In genomic region chr12:29527048-29527761, GRCm38 (mm10) we compare ENCODE assay signal across 9 mouse cellular contexts. TPM values are rescaled to one million over a fixed set of nuclear protein-coding genes. Genes with fewer than 3 reads are reported as not detected.
DNase-seq lines count a peak whose midpoint lies in the region; ATAC-seq lines count a peak whose summit lies in the region.
"Had no signal": no experiment of that assay in that cellular context is flagged by ENCODE, and none has a peak within 500 bp of the region (broad histone marks: within the 10 kb centered on the region; RNA-seq: fewer than 3 reads in every experiment).

No protein-coding gene starts in this region.

- WGBS in neural tube, embryonic 13.5 days: under 1% methylated on average over 27 of the region's 27 CpGs

- H3K4me1 ChIP-seq in neural tube, embryonic 13.5 days (replicated peaks): peaks cover 31% of the 10 kb centered on the region

- H3K27me3 ChIP-seq in neural tube, embryonic 13.5 days: no peaks in the 10 kb centered on the region

- peak overlapping the region; percentile 93 for H3K9ac ChIP-seq in neural tube, embryonic 13.5 days

- DNase-seq in heart, adult 11 months: peak; percentile 71
- no peak for DNase-seq in heart, adult 9 months (ENCODE audit: low spot score in 2 of 2)
- peak; percentile 85 for DNase-seq in cerebellum, adult 8-10 months
- peak; percentile 78 for DNase-seq in left cerebral cortex, adult 11 months (ENCODE audit: low spot score)
- no peak for DNase-seq in thymus, postnatal 36 days
- DNase-seq in gastrocnemius, postnatal 4 days (ENCODE audit: low spot score in 2 of 2): no peak

- peak overlapping the region; percentile 50 for H3K4me3 ChIP-seq in neural tube, embryonic 13.5 days

- H3K9me3 ChIP-seq in neural tube, embryonic 13.5 days: no peaks in the 10 kb centered on the region

- H3K27ac ChIP-seq in neural tube, embryonic 13.5 days (replicated peaks): peak overlapping the region; percentile 98

- H3K4me2 ChIP-seq in neural tube, embryonic 13.5 days: peak overlapping the region; percentile 64

- no peaks in the 10 kb centered on the region for H3K36me3 ChIP-seq in neural tube, embryonic 13.5 days

- peak; percentile 53 for ATAC-seq in frontal cortex, adult (ENCODE audit: low TSS enrichment)
- ATAC-seq in neural tube, embryonic 13.5 days (ENCODE audit: low read depth): peak; percentile 83

RNA-seq across cellular contexts. Expression of gene Myt1l, which starts 1.0 kb away (rescaled TPM):
- polyA plus RNA-seq in neural tube, embryonic 13.5 days (2015; fragmentation: Nextera tagmentation; extraction: Ambion mirVana): 170 TPM in 2 replicates
- under 1 TPM; 0.05 to 0.41 TPM for total RNA-seq in gastrocnemius, postnatal 4 days (2021)
- polyA plus RNA-seq: C2C12 had no signal

Comparison
In these comparisons a context has a peak if more than half of its experiments do, and no peak if none do; other contexts are left out.
1. DNase-seq: peak in heart, adult 11 months (single experiment), cerebellum, adult 8-10 months (single experiment) and left cerebral cortex, adult 11 months (single experiment); none in heart, adult 9 months (0 of 2), thymus, postnatal 36 days (0 of 2) and gastrocnemius, postnatal 4 days (0 of 2).